Mouse (Mus musculus): ENCODE measurements around the gene Clmn. TPM values are rescaled to one million over a fixed set of nuclear protein-coding genes. Genes with fewer than 3 reads are reported as not detected.

Gene Clmn
- total RNA-seq, 2 experiments from 2014 or later, result not detected

DNA sequence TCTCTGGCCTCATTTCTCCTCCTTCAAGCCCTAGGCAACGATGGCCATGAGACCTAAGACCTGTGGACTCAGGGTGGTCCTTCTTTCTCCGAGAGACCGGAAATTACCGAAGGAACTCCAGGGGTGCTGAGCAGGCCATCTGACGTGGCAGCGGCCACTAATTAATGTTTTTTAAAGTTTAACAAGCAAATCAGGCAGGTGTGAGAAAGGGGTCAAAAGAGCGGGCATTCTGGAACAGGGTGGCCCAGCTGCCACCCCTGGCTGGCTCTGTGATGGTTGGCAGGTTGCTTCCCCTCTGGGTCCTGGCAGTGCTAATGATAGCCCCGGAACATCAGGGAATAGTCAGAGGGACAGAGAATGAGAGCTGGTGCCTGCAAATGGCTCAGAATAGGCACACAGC lies 42.7 kb downstream of the Clmn start:
- no peak for ATAC-seq (replicated peaks; ENCODE audit: low FRiP score, poor library complexity, severe bottlenecking)

DNA sequence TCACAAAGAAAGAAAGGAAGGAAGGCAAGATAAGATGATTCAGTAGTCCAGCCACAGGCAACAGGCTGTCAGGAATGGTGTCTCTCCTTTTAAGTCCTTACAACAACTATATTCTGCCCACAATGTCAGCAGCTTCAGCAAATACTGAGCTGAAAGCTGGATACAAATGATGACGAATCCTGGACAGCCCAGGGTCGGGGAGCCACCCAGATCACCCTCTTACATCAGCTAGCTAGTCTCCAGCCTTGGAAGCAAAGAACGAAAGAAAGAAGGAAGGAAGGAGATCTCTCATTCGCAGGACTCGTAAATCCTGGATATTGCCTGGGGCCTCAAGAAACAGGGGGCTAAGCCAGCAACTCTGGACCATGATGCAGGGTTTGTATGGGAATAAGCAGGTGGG lies 44.8 kb downstream of the Clmn start:
- no peak for ATAC-seq (replicated peaks; ENCODE audit: low FRiP score, poor library complexity, severe bottlenecking)

DNA sequence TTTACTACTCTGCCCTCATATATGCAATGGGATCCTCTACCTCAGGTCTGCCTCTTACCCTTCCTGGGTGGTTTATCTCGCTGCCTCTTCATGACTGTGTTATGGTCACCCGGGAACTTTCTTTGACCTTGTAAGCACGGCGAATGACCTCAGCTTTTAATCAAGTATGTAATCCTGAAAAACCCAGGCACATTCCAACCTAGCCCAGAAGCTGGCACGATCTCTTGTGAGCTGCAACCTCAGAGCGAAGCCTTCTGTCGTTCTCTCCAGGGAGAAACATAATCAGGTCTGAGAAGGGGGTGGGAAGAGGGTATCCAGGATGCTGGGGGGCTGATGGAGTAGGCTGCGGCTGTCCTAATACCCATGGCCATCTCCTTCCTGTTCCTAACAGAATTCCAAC lies 45.8 kb downstream of the Clmn start:
- ATAC-seq (replicated peaks; ENCODE audit: low FRiP score, poor library complexity, severe bottlenecking), result no peak

DNA sequence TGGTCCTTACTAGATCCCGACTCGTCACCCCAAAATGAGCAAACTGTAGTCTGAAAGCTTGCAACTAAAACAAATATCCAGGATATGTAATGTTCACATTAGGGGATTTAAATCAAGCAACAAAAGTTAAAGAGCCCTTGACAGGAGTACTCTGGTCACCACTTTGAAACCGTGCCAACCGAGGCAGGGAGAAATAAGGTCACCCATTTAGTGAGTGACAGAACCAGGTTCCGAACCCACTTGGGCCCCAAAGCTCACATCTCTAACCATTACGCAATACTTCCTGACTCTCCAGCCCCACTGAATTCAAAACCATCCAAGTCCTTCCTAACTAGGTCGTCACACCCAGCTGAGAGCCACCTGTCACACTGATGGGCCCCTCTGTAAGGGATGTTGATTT lies 46.8 kb downstream of the Clmn start:
- no peak for ATAC-seq (replicated peaks; ENCODE audit: low FRiP score, poor library complexity, severe bottlenecking)

DNA sequence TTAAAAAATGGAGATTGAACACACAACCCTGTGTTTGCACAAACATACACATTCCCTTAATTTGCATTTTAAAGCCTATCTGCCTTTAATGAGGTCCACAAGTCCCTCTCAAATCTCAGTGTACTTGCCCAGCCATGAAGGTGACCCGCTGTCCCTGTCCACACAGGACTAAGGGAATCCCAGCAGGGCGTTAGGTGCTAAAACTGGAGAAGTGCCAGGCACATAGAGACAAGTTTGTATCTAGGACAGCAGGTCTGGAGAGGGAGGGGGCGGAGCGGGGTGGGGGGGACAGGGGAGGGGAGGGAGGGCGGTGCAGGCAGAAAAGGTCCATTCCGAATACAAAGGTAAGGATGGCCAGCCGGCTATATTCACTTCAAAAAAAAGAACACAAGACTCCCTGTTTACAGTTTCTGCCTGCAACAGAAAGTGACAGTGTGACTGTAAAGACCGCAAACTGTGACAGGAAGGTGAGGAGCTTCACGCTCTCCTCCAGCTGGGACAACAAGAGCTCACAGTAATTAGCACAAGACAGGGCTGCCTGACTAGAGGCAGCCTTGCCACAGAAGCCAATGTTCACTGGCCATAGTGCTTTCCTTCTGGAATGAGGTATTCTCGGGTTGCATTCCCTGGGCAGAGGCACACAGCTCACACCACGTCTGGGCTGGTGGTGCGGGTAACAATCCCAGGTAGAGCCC lies 47.6 kb downstream of the Clmn start:
- no peak for ATAC-seq (replicated peaks; ENCODE audit: low FRiP score, poor library complexity, severe bottlenecking)

DNA sequence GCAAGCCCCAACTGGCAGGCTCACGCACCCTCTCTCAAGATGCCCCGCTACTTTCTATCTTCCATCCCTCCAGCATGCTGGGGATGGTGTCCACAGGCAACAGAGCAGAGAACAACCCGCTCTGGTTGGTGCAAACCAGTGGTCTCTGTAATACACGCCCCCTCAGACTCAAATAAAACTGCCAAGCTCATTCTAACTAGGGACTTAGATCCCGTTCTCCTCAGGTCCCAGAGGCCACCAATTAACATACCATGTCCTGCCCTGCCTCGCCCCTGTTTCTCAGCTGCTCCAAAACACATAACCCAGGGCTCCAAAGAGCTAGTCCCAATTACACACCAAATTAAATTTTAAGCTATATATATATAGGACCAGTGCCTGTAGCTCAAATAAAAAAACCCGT lies 50.6 kb downstream of the Clmn start:
- no peak for ATAC-seq (replicated peaks; ENCODE audit: low FRiP score, poor library complexity, severe bottlenecking)

DNA sequence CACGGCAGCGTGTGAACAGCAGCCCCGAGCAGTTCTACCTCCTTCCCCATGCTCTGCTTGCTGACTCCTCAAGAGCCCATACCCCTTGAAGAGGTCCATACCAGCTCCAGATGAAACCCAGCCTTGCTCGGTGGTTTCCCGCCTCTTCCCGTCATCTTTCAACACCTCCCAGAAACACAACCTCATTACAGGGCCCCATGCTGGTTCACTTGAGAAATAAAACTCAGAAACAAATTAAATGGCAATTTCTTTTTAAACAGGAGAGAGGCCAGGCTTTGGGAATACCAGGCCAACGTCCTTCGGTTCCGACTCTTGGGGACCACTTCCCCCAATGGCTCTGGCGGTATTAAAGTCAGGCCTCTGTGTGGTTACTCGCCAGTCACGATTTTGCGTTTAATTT lies 51.1 kb downstream of the Clmn start:
- ATAC-seq (replicated peaks; ENCODE audit: low FRiP score, poor library complexity, severe bottlenecking), result no peak

DNA sequence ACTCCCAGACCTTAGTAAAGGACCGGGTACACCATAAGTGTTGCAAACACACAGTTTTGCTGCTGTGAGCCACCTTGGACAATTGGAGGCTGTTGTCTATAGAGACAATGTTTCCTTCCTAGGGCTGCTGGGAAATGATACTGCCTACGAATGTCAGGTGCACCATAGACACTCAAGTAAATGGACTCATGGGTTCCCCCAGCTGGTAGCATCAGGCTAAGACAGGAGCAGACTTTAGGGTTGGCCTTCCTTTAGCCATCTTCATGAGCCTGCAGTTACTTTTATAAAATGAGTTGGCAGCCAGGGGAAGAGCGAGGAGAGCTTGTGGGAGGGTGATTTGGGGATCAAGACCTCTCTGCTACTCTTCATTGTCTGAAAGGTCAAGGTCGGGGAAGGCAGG lies 52.2 kb downstream of the Clmn start:
- ATAC-seq (replicated peaks; ENCODE audit: low FRiP score, poor library complexity, severe bottlenecking), result peak; percentile 54; the same call in 1 of the 2 replicates

DNA sequence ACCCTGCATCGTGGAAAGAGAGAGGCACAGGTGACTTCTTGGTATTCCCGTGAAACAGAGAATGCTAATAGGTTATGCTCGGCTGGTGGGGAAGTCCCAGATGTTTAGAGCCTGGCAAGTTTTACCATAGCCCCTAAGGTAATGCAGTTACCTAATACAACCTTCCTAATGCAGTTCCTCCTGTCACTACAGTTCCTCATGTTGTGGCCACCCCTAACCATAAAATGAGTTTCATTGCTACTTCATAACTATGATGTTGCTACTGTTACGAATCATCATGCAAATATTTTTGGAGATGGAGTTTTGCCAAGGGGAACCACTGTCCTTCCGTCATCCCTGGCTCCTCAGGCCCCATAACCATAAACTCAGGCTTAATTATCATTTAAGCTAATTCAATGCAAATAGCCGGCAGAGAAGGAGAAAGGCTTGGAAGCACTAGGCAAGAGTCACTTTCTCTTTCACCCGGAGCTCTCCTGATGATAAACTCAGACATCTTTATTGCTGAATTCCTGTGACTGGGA lies 53.9 kb downstream of the Clmn start:
- no peak for ATAC-seq (replicated peaks; ENCODE audit: low FRiP score, poor library complexity, severe bottlenecking)

DNA sequence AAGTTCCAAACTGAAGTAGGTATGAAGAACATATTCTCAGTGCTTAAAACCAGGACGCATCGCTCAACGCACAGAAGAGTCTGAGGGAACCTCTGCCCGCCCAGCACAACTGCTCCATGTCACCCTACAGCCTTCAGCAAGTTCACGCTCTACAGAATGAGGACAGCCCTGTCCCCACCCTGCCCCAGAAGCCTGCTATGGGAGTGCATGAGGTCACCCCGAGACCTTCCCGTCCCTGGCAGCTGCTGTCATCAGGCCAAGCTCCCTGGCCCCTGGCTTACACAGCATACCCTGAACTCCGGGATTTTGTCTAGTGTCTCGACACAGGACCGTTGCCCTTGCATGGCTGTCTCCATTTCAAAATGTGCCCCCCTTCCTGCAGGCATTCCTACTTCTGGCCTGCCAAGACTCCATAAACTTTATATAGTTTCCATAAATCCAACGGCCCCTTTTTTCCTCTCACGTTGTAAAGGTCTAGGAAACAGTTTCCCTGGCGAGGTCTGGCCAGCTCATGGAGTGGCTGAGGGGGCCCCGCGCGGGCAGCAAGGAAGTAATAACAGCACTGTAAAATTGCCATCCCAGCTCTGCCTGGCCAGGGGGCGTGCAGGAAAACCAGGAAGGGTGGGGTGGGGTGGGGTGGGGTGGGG lies 56.3 kb downstream of the Clmn start:
- ATAC-seq (replicated peaks; ENCODE audit: low FRiP score, poor library complexity, severe bottlenecking), result no peak

DNA sequence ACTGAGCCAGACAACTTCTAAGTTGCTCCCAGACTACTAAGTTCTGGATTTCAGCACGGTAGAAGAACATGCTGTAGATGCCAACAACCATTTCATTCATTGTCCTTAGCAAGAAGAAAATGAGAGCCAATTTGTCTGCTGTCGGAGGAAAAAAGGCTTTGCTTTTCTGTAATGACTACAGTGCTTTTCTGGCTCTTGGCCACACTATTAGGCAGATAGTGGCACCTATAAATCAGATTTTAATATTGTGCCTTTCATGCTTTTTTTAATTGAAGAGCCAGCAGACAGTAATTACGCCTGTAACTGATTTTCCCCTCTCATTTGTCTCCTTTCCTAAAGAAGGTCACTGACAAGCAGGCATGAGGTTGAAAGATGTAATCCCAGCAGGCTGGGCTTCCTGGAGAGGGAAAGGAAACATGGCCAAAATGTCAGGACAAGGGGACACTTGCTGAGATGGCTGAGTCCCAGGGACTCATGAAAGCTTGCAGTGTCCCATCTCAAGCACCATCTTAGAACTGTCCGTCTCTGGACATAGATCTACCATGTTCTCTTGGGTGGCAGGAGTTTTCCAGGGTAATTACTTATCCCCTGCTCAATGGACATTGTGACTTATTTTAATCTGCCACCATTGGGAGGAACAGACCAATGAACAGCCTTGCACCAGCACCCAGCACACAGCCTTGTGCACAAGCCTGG lies 58.0 kb downstream of the Clmn start:
- no peak for ATAC-seq (replicated peaks; ENCODE audit: low FRiP score, poor library complexity, severe bottlenecking)

DNA sequence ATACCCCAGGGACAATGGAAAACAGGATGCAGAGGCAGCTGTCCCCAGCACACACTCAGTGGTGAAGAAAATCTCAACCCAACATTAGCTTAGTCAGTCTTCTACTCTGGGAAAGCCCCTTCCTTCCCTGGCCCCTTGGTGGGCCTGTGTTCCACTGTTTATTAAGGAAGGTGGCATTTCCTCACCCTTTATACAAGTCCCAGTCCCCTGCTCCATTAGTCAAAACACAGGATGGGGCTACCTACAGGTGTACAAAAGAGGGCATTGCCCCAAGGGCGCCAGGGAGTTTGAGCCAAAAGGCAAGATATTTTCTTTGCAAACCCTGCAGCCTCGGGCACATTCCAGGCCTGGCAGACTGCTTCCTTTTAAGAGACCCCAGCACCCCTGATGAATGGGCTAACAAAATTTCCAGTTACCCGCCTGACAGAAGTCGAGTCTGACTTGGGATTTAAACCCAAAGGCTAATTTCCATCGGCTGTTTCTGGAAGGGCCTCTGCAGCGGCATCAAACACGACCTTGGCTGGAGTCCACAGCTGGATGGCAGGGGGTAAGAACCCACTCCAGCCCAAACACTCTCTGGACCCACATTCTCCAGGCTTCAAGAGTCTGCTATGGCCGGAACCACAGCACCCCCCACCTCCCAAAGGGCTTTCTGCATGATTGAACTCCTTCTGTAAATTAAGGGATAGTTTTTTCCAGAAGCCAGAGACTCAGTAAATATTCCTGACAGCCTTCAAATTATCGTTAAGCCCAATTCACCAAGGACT lies 63.2 kb downstream of the Clmn start:
- ATAC-seq (replicated peaks; ENCODE audit: low FRiP score, poor library complexity, severe bottlenecking), result no peak

DNA sequence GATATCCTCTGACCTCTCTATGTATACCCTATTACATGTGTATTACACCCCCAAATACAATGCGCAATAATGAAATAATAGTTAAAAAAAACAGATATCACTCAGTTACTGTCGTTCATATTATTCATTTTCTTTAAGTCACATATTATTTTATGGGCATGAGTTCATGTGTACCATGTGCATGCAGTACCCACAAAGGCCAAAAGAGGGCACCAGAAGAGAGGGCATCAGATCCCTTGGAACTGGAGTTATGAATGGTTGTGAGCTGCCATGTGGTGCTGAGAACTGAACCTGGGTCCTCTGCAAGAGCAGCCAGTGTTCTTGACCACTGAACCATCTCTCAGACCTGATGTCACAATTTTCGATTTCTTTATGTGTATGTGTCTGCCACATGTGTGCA lies 65.5 kb downstream of the Clmn start:
- no peak for ATAC-seq (replicated peaks; ENCODE audit: low FRiP score, poor library complexity, severe bottlenecking)

DNA sequence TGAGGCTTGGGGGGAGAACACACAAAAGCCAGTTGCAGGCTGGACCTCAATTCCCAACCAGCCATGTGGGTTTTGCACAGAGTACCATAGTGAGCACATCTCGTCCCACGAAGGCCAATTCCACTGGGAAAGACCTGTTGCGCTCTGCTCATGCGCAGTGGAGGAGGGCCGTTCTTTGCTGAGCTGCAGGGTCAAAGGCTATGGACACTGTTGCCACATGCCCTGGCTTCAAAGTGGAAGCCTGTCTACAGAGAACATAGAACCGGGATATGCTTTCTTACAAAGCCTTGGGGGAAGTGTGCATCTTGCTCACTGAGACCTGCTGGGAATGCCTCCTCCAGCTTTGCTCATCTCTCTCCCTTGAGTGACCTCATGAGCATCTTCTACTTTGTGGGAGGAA lies 67.0 kb downstream of the Clmn start:
- no peak for ATAC-seq (replicated peaks; ENCODE audit: low FRiP score, poor library complexity, severe bottlenecking)

DNA sequence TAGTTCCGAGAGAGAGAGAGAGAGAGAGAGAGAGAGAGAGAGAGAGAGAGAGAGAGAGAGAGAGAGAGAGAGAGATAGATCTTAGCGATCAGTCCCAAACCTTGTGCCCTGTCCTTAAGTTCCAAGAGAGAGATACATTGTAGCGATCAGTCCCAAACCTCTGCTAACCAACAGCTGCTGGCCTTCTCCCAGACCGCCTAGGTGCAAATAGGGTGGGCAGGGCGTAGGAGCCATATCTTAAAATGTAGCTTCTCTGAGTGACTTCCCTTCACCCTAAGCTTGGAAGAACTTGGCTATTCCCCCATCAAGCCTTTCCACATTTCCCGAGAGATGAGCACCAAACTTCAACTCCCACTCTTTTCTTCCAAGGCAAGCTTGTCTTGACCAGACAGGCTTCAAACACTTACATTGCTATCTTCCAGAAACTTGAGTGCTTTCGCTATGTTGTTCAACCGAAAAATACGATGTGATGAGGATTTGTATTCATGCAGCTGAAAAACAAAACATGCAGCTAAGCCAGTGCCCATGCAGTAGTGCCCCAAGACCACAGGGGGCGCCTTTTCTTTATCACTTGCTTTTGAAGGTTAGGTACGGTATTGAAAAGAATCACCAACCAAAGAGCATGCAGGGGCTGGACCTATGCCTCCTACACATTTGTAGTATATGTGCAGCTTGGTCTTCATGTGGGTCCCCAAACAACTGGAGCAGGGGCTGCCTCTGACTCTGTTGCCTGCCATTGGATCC lies 68.1 kb downstream of the Clmn start:
- ATAC-seq (replicated peaks; ENCODE audit: low FRiP score, poor library complexity, severe bottlenecking), result no peak

DNA sequence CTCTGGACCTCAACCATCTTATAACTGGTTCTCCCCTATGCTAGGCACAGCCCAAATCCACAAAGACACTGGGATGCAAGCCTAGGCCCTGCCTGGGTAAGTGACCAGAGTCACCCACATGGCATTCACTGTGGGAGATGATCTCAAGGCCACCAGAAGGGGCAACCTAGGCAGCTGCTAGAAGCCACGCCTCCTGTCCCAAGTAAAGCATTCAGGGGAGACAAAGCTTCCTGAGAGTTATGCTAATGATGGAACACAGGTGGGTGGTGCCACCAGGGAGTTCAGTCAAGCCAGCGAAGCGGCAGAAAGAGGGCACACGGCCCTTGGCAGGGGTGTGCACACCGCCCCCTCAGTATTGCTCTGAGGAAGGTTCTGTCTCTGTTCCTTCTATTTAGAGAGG lies 69.9 kb downstream of the Clmn start:
- no peak for ATAC-seq (replicated peaks; ENCODE audit: low FRiP score, poor library complexity, severe bottlenecking)

DNA sequence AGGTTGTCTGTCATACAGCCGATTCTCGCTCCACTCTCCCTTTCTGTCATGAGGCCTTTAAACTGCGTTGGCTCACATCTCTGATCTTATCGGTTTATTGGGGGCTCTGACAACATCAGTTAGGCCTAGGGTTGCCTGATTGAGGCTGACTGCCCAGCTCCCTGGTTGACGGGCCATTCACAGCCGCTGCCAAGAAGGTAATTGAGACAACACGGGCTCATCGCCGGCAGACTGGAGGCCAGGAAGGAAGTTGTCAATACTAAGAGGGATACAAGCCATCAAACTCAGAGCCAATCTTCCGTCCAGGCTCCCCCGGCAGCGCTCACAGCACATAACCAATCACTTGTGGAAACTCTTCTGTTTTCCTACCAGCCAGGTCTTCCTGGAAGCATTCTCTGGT lies 71.4 kb downstream of the Clmn start:
- no peak for ATAC-seq (replicated peaks; ENCODE audit: low FRiP score, poor library complexity, severe bottlenecking)

DNA sequence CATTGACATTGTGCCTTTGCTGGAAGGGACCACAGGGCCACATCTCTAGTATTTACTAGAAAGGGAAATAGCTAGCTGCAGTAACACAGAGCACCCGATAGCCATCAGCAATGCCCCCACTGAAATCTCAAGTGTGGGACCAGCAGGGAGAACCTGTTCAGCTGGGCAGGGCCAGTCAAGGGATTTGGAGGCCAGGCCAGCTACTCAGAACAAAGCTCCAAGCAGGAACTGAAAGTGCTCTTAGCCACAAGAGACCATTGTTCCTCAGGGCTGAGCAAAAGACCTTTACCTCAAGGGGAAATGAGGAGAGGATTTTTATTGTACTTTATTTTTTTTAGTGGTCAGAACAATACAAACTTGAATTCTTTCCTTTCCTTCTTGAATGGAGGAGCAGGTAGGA lies 87.3 kb downstream of the Clmn start:
- ATAC-seq (replicated peaks; ENCODE audit: low FRiP score, poor library complexity, severe bottlenecking), result no peak

DNA sequence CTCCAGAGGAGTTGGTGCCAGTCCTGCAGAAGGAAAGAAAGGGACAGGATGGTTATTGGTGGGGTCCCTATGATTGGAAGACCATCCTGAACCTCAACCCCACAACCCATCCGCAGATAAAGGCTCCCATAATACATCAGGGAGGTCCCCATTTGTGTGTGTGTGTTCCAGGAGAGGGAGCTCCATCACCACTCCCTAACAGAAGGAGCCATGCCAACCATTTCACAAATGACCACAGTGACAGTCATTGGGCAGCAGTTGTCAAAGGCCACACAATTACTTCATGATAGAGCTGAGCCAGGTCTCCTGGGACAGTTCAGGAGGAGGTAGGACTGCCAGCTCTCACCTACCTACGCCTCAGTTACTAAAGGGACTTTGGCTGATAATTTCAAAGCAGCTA lies 92.9 kb downstream of the Clmn start:
- no peak for ATAC-seq (replicated peaks; ENCODE audit: low FRiP score, poor library complexity, severe bottlenecking)
